Mouse (Mus musculus) adrenal gland, adult 18-20 months (tissue): ENCODE measurements at regions not wholly inside any gene's neighbourhood (a gene's known extent, or its start where the extent isn't known, plus 50 kb on each side); places are given as distances from the start of the nearest gene placed in this dataset.
"Not testable (repeated sequence)": the region's sequence is repeated elsewhere in the genome, so short reads cannot be mapped to it uniquely, and the experiment has no call there.

Source experiments
- DNase-seq, 2 experiments: peaks; one replicate each; pipeline ENCODE4 v3.0.0; 2021 to 2022; ENCODE audit warnings: low spot score in 2 of 2

DNA sequence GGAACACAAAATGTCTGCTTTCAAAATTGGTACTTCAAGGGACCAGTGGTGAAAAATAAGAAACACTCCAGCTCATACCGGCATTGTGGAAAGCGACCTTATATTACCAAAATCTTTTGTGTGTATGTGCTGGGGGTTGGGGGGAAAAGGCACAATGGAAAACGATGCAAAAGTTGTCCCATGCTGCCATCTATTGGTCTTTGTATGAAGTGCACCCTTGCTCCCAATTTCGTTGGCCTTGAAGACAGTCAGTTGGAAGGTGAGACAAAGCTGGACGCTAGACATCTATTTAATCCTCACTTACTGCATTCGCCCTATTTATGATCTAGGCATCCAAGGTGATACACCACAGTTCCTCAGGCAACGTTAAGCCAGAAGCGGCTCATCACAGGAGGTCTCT lies 186.6 kb downstream of the BC048507 start:
- DNase-seq, result not testable (repeated sequence)

DNA sequence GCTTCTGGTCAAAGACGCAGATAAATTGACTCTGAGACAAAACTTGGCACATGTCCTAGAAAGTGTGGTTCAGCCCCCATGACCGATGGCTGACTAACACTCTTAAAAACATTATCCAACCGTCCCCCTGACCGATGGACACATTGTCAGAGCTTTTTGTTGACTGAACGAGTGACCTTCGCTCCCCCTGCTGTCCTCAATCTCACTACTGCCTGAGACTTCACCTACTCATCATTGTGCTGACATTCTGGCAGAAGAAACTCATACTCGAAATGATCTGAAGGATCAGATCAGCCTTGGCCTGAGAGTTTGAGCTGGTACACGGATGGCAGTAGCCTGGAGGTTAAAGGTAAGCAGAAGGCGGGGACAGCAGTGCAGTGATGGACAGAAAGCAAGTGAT lies 230.2 kb downstream of the BC048507 start:
- DNase-seq, result not testable (repeated sequence)

DNA sequence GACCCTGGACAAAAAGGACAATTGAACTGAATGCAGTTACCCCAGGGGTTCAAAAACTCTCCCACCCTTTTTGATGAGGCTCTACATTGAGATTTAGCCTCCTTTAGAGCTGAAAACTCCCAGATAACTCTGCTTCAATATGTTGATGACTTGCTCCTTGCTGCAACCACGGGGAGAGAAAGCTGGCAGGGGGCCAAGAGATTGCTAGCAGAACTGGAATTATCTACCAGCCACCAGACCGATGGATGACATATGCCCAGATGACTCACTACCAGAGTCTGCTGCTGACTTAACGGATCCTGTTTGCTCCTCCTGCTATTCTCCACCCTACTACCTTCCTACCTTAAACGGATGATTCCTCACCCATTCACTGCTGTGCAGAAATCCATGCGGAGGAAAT lies 253.7 kb downstream of the BC048507 start:
- peak; percentile 17 to 28 for DNase-seq
